Mouse (Mus musculus): ENCODE data around the gene Pi4k2a. TPM values are rescaled to one million over a fixed set of nuclear protein-coding genes. Genes with fewer than 3 reads are reported as not detected.

The Pi4k2a gene
- polyA plus RNA-seq, 1 experiment = 18.7 TPM

GRCm38 (mm10) chr19:42072802-42073201, 17.5 kb upstream of the Pi4k2a start:
- H3K79me2 ChIP-seq (ENCODE audit: control insufficient read depth, insufficient read depth) = no peaks in the 10 kb centered on the region
- H3K4me3 ChIP-seq (ENCODE audit: insufficient read depth, poor library complexity, severe bottlenecking) = no peak overlapping the region
- no peak overlapping the region for H3ac ChIP-seq (ENCODE audit: control insufficient read depth, insufficient read length, low read depth)
- TF ChIP-seq USF1 (IDR thresholded peaks at IDR 0.05; ENCODE audit: low read depth) (no peak), MYOD1 (IDR thresholded peaks at IDR 0.05; ENCODE audit: control insufficient read depth, insufficient read length, low read depth) (no peak), CTCF (IDR thresholded peaks at IDR 0.05; ENCODE audit: control insufficient read depth, insufficient read depth, insufficient read length) (no peak), MYOG (IDR thresholded peaks at IDR 0.05; ENCODE audit: control insufficient read depth, extremely low read depth, insufficient read length) (no peak)
- H3K79me3 ChIP-seq (ENCODE audit: low read depth) = no peaks in the 10 kb centered on the region
- no peaks in the 10 kb centered on the region for H3K36me3 ChIP-seq (ENCODE audit: control insufficient read depth, insufficient read depth)
- H3K27me3 ChIP-seq (ENCODE audit: control insufficient read depth, insufficient read depth, insufficient read length) = no peaks in the 10 kb centered on the region

- TF ChIP-seq CEBPB (IDR thresholded peaks at IDR 0.05; ENCODE audit: low read depth) = no peak
- no peak for TF ChIP-seq MYOG (IDR thresholded peaks at IDR 0.05; ENCODE audit: control insufficient read depth, extremely low read depth, insufficient read length)
- TF ChIP-seq CTCF (IDR thresholded peaks at IDR 0.05; ENCODE audit: control insufficient read depth, insufficient read depth, insufficient read length) = no peak
- TF ChIP-seq FOSL1 (IDR thresholded peaks at IDR 0.05; ENCODE audit: insufficient read depth, low read length, poor library complexity, severe bottlenecking) = no peak
- TF ChIP-seq MAX (IDR thresholded peaks at IDR 0.05) = no peak
- TF ChIP-seq MYOD1 (IDR thresholded peaks at IDR 0.05; ENCODE audit: control insufficient read depth, insufficient read length, low read depth) = no peak
- no peak for TF ChIP-seq USF1 (IDR thresholded peaks at IDR 0.05; ENCODE audit: low read depth)
- no peaks in the 10 kb centered on the region for H3K79me3 ChIP-seq (ENCODE audit: low read depth)
- H3K36me3 ChIP-seq (ENCODE audit: control insufficient read depth, insufficient read depth) = no peaks in the 10 kb centered on the region
- H3K4me3 ChIP-seq (ENCODE audit: insufficient read depth, poor library complexity, severe bottlenecking) = no peak overlapping the region
- H3K27me3 ChIP-seq (ENCODE audit: control insufficient read depth, insufficient read depth, insufficient read length) = no peaks in the 10 kb centered on the region
- peaks cover 10% of the 10 kb centered on the region for H3K79me2 ChIP-seq (ENCODE audit: control insufficient read depth, insufficient read depth)
- H3ac ChIP-seq (ENCODE audit: control insufficient read depth, insufficient read length, low read depth) = no peak overlapping the region
Measured at GRCm38 (mm10) chr19:42075051-42075450, 15.2 kb upstream of the Pi4k2a start.

- H3K79me3 ChIP-seq (ENCODE audit: low read depth) = no peaks in the 10 kb centered on the region
- TF ChIP-seq CEBPB (IDR thresholded peaks at IDR 0.05; ENCODE audit: low read depth) = no peak
- no peak overlapping the region for H3K4me3 ChIP-seq (ENCODE audit: insufficient read depth, poor library complexity, severe bottlenecking)
- H3ac ChIP-seq (ENCODE audit: control insufficient read depth, insufficient read length, low read depth) = no peak overlapping the region
- no peaks in the 10 kb centered on the region for H3K36me3 ChIP-seq (ENCODE audit: control insufficient read depth, insufficient read depth)
- no peaks in the 10 kb centered on the region for H3K27me3 ChIP-seq (ENCODE audit: control insufficient read depth, insufficient read depth, insufficient read length)
- peaks cover 10% of the 10 kb centered on the region for H3K79me2 ChIP-seq (ENCODE audit: control insufficient read depth, insufficient read depth)
Measured at GRCm38 (mm10) chr19:42075992-42076391, 14.3 kb upstream of the Pi4k2a start.

- no peak overlapping the region for H3ac ChIP-seq (ENCODE audit: control insufficient read depth, insufficient read length, low read depth)
- TF ChIP-seq MYOD1 (IDR thresholded peaks at IDR 0.05; ENCODE audit: control insufficient read depth, insufficient read length, low read depth) (no peak), MYOG (IDR thresholded peaks at IDR 0.05; ENCODE audit: control insufficient read depth, extremely low read depth, insufficient read length) (no peak), CTCF (IDR thresholded peaks at IDR 0.05; ENCODE audit: control insufficient read depth, insufficient read depth, insufficient read length) (no peak), MAX (IDR thresholded peaks at IDR 0.05) (no peak), USF1 (IDR thresholded peaks at IDR 0.05; ENCODE audit: low read depth) (no peak), CEBPB (IDR thresholded peaks at IDR 0.05; ENCODE audit: low read depth) (no peak), FOSL1 (IDR thresholded peaks at IDR 0.05; ENCODE audit: insufficient read depth, low read length, poor library complexity, severe bottlenecking) (no peak)
- no peak overlapping the region for H3K4me3 ChIP-seq (ENCODE audit: insufficient read depth, poor library complexity, severe bottlenecking)
- no peaks in the 10 kb centered on the region for H3K79me3 ChIP-seq (ENCODE audit: low read depth)
- H3K27me3 ChIP-seq (ENCODE audit: control insufficient read depth, insufficient read depth, insufficient read length) = no peaks in the 10 kb centered on the region
- H3K36me3 ChIP-seq (ENCODE audit: control insufficient read depth, insufficient read depth) = no peaks in the 10 kb centered on the region
- H3K79me2 ChIP-seq (ENCODE audit: control insufficient read depth, insufficient read depth) = peaks cover 10% of the 10 kb centered on the region
Measured at GRCm38 (mm10) chr19:42078566-42078965, 11.7 kb upstream of the Pi4k2a start.

GRCm38 (mm10) chr19:42079006-42079405, 11.3 kb upstream of the Pi4k2a start:
- H3K27me3 ChIP-seq (ENCODE audit: control insufficient read depth, insufficient read depth, insufficient read length) = no peaks in the 10 kb centered on the region
- no peak overlapping the region for H3ac ChIP-seq (ENCODE audit: control insufficient read depth, insufficient read length, low read depth)
- TF ChIP-seq FOSL1 (IDR thresholded peaks at IDR 0.05; ENCODE audit: insufficient read depth, low read length, poor library complexity, severe bottlenecking) (no peak), MYOD1 (IDR thresholded peaks at IDR 0.05; ENCODE audit: control insufficient read depth, insufficient read length, low read depth) (no peak), CEBPB (IDR thresholded peaks at IDR 0.05; ENCODE audit: low read depth) (no peak), USF1 (IDR thresholded peaks at IDR 0.05; ENCODE audit: low read depth) (no peak), MYOG (IDR thresholded peaks at IDR 0.05; ENCODE audit: control insufficient read depth, extremely low read depth, insufficient read length) (no peak), CTCF (IDR thresholded peaks at IDR 0.05; ENCODE audit: control insufficient read depth, insufficient read depth, insufficient read length) (no peak), MAX (IDR thresholded peaks at IDR 0.05) (no peak)
- H3K4me3 ChIP-seq (ENCODE audit: insufficient read depth, poor library complexity, severe bottlenecking) = no peak overlapping the region
- H3K36me3 ChIP-seq (ENCODE audit: control insufficient read depth, insufficient read depth) = no peaks in the 10 kb centered on the region
- H3K79me2 ChIP-seq (ENCODE audit: control insufficient read depth, insufficient read depth) = peaks cover 10% of the 10 kb centered on the region
- no peaks in the 10 kb centered on the region for H3K79me3 ChIP-seq (ENCODE audit: low read depth)

- Histone ChIP-seq H3K79me2 (ENCODE audit: control insufficient read depth, insufficient read depth) (peaks cover 10% of the 10 kb centered on the region), H3K27me3 (ENCODE audit: control insufficient read depth, insufficient read depth, insufficient read length) (no peaks in the 10 kb centered on the region), H3ac (ENCODE audit: control insufficient read depth, insufficient read length, low read depth) (no peak overlapping the region), H3K79me3 (ENCODE audit: low read depth) (no peaks in the 10 kb centered on the region), H3K36me3 (ENCODE audit: control insufficient read depth, insufficient read depth) (no peaks in the 10 kb centered on the region), H3K4me3 (ENCODE audit: insufficient read depth, poor library complexity, severe bottlenecking) (no peak overlapping the region)
- TF ChIP-seq MAX (IDR thresholded peaks at IDR 0.05) = peak; percentile 83
- peak; percentile 35 for TF ChIP-seq MYOD1 (IDR thresholded peaks at IDR 0.05; ENCODE audit: control insufficient read depth, insufficient read length, low read depth)
- TF ChIP-seq MYOG (IDR thresholded peaks at IDR 0.05; ENCODE audit: control insufficient read depth, extremely low read depth, insufficient read length) = no peak
- TF ChIP-seq CEBPB (IDR thresholded peaks at IDR 0.05; ENCODE audit: low read depth) = peak; percentile 33
- peak; percentile 85 for TF ChIP-seq USF1 (IDR thresholded peaks at IDR 0.05; ENCODE audit: low read depth)
- no peak for TF ChIP-seq CTCF (IDR thresholded peaks at IDR 0.05; ENCODE audit: control insufficient read depth, insufficient read depth, insufficient read length)
- peak; percentile 78 for TF ChIP-seq FOSL1 (IDR thresholded peaks at IDR 0.05; ENCODE audit: insufficient read depth, low read length, poor library complexity, severe bottlenecking)
Measured at GRCm38 (mm10) chr19:42079950-42080349, 10.3 kb upstream of the Pi4k2a start.
